Mouse (Mus musculus) midbrain, embryonic 12.5 days (tissue): ENCODE data around the gene Ubr7. TPM values are rescaled to one million over a fixed set of nuclear protein-coding genes. Genes with fewer than 3 reads are reported as not detected.

ENCODE experiments used
- ATAC-seq: fragments of 200-750 bp; cut with Nextera tagmentation; 2 replicates; pipeline ENCODE4 v1.8.0; 2017; ENCODE audit warnings: low read depth, moderate TSS enrichment, moderate library complexity; ENCODE audit not compliant: low FRiP score
- H3K27ac ChIP-seq: fragments of 300-500 bp; sonication (generic); replicated peaks from 2 replicates; pipeline ENCODE4 v1.5.1; 2016; ENCODE audit warnings: mild to moderate bottlenecking
- H3K27me3 ChIP-seq: fragments of 300-500 bp; sonication (generic); 2 replicates; pipeline ENCODE4 v1.6.1; 2016; ENCODE audit warnings: mild to moderate bottlenecking
- H3K36me3 ChIP-seq: fragments of 300-500 bp; sonication (generic); 2 replicates; pipeline ENCODE4 v1.6.1; 2016
- H3K4me1 ChIP-seq: fragments of 300-500 bp; sonication (generic); 2 replicates; pipeline ENCODE4 v1.6.1; 2016
- H3K4me2 ChIP-seq: fragments of 300-500 bp; sonication (generic); replicated peaks from 2 replicates; pipeline ENCODE4 v1.6.1; 2016; ENCODE audit warnings: mild to moderate bottlenecking, moderate library complexity
- H3K4me3 ChIP-seq: fragments of 300-500 bp; sonication (generic); 2 replicates; pipeline ENCODE4 v1.5.1; 2016; ENCODE audit warnings: mild to moderate bottlenecking
- H3K9ac ChIP-seq: fragments of 300-500 bp; sonication (generic); replicated peaks from 2 replicates; pipeline ENCODE4 v1.6.1; 2016; ENCODE audit warnings: mild to moderate bottlenecking, moderate library complexity
- H3K9me3 ChIP-seq: fragments of 300-500 bp; sonication (generic); 2 replicates; pipeline ENCODE4 v1.6.1; 2016; ENCODE audit warnings: mild to moderate bottlenecking
- WGBS: fragments of 180-500 bp; shearing (Covaris S2); methylation state at CpG from one replicate; pipeline ENCODE4 v1.1.7; 2016; 5-methylcytosine and 5-hydroxymethylcytosine counted together
- polyA plus RNA-seq: library from polyadenylated mRNA; unstranded; fragments of >200 nt; fragmentation: Nextera tagmentation; extraction: Ambion mirVana; gene quantifications from 2 replicates; pipeline ENCODE4 v1.2.1, GENCODE M21; 2016

The Ubr7 gene
- 54.1 and 56.0 TPM in 2 replicates for polyA plus RNA-seq

DNA sequence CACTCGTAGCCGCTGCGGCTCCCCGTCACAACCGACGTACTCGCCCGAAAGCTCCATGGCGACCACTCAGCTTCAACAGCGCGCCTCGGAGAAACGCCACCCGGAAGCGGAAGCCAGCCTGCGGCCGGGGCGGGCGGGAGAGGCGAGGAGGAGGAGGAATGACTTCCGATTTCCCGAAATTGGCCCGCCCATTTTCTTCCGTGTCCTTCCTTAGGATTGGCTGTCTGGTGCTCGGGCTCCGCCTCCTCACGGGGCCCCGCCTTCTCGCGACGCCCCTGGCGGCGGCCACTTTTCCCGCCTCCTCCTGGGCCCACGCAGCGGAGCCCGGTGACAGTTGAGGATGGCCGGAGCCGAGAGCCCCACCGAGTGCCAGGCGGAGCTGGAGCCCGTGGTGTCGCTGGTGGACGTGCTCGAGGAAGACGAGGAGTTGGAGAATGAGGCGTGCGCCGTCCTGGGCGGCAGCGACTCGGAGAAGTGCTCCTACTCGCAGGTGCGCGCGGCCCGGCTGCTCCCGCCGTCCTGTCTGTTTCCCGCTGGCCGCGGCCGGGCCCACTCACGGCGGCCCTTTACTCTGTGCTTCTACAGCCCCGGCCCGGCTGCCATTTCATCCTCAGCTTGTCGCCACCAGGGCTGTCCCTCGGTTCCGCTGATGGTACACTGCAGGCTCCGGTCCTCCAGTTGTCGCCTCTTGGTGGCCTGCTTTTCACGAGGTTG lies at the start of gene Ubr7, which contains the start of the genes Gm28051 and Gon7:
TSS of gene Ubr7 (plus strand) at position 279 of the 714 bp plus-strand sequence.
TSS of gene Gm28051 (minus strand) at position 77 of the 714 bp plus-strand sequence.
TSS of gene Gon7 (minus strand) at position 115 of the 714 bp plus-strand sequence.
- H3K9me3 ChIP-seq: no peaks in the 10 kb centered on the region
- peaks cover 24% of the 10 kb centered on the region for H3K4me1 ChIP-seq
- WGBS: under 1% methylated on average over 72 of the region's 73 CpGs
- H3K4me2 ChIP-seq: peak within 1 kb of the TSS; percentile 94
- H3K27ac ChIP-seq: peak within 1 kb of the TSS; percentile 91
- ATAC-seq: peak; percentile 96
- peaks cover 16% of the 10 kb centered on the region for H3K36me3 ChIP-seq
- peak within 1 kb of the TSS; percentile 80 for H3K9ac ChIP-seq
- peak within 1 kb of the TSS; percentile 86 for H3K4me3 ChIP-seq
- H3K27me3 ChIP-seq: no peaks in the 10 kb centered on the region

DNA sequence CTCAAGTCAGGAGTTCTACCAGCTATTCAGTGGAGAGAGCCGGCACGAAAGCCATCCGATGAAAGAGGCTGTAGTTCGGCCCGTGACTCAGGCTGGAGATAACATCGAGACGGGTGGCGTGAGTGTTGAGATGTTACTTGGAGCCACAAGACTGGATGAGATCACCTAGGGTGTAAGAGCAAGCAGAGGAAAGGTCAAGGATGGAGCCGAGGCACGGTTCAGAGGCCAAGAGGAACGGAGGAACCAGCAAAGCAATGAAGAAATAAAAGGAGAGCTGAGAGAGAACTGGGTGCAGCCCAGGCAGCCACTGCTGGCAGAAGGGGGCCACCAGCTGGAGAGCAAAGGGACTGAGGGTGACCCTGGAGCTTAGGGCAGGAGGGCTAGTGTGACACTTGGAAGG lies 49.5 kb upstream of the Ubr7 start:
- Histone ChIP-seq H3K9ac (no peak overlapping the region), H3K4me3 (no peak overlapping the region), H3K9me3 (no peaks in the 10 kb centered on the region), H3K36me3 (no peaks in the 10 kb centered on the region), H3K4me1 (peaks cover 22% of the 10 kb centered on the region), H3K4me2 (no peak overlapping the region), H3K27ac (no peak overlapping the region), H3K27me3 (peaks cover 16% of the 10 kb centered on the region)
- WGBS: 80% methylated on average over 11 of the region's 11 CpGs
- no peak for ATAC-seq

DNA sequence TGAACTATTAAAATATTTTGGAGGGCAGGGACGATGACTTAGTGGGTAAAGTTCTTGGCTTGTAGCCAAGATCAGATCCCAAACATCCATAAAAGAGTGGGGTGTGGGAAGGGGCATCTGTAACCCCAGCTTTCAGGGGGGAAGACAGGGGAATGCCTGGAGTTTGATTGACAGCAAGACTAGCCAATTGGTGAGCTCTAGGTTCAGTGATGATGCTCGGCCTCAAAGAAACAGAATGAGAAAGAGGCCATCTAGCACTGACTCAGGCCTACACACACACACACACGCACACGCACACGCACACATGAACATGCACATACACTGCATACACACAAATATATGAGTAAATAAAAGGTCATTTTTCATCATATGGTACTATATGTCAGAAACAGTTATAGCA lies 47.9 kb upstream of the Ubr7 start:
- no peaks in the 10 kb centered on the region for H3K9me3 ChIP-seq
- no peak overlapping the region for H3K4me3 ChIP-seq
- no peak overlapping the region for H3K4me2 ChIP-seq
- peaks cover 10% of the 10 kb centered on the region for H3K4me1 ChIP-seq
- no peaks in the 10 kb centered on the region for H3K36me3 ChIP-seq
- H3K9ac ChIP-seq: no peak overlapping the region
- H3K27me3 ChIP-seq: peaks cover 16% of the 10 kb centered on the region
- ATAC-seq: no peak
- H3K27ac ChIP-seq: no peak overlapping the region
- WGBS: 88% methylated on average over 5 of the region's 5 CpGs

DNA sequence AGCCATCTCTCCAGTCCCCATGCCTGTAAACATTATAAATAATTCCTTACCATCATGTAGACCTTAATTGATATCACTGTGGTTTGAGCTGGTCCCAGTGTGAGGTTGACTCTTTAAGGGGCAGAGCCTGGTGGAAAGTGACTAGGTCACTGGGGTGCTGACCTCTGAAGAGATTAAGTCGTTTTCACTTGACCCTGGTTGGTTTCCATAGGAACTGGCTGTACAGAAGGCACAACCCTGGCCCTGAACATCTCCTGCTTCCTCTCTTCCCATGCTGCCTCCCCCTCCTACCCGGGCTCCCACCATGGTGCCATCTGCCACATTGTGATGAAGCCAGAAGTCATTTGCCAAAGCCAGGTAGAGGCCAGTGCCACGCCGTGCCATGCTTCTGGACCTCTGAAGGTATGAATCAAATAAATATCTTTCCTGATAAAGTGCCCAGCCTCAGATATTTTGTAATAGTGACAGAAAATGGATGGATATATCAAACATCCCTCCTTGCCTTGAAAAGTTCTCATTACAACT lies 46.9 kb upstream of the Ubr7 start:
- ATAC-seq: no peak
- Histone ChIP-seq H3K4me2 (no peak overlapping the region), H3K27me3 (peaks cover 16% of the 10 kb centered on the region), H3K36me3 (no peaks in the 10 kb centered on the region), H3K4me1 (peaks cover 1% of the 10 kb centered on the region), H3K27ac (no peak overlapping the region), H3K9ac (no peak overlapping the region), H3K9me3 (no peaks in the 10 kb centered on the region), H3K4me3 (no peak overlapping the region)
- WGBS: 41% methylated on average over 4 of the region's 4 CpGs

DNA sequence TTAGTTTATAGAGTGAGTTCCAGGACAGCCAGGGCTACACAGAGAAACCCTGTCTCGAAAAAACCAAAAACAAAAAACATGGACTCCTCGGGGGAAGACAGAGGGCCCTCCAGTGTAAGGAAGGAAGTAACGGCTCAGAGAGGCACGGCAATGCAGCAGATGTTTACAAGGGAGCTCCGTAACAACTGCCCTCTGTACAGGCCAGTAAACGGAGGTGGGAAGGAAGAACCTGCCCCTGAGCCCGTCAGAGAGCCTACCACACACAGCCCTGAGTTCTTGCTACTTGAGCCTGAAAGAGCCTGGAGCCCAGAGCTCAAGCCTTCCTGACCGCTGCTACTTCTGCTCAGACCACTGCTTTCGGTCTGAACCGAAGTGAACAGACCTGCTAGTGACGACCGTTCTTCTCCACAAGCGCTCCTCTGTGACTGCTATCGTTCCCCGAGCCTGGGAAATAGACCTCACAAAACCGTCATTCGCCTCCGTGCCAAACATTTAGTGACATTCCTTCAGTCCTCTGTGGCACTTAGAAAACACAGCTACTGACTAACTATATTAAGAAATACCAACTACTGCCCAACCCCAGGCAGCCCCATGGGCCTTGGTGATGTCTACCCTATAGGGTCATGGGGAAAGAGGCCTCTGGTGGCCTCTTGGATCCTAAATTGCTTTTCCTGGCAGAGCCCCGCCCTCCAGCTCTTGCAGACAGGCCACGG lies 44.5 kb upstream of the Ubr7 start:
- 80% methylated on average over 20 of the region's 20 CpGs for WGBS
- H3K4me1 ChIP-seq: no peaks in the 10 kb centered on the region
- H3K36me3 ChIP-seq: no peaks in the 10 kb centered on the region
- H3K27ac ChIP-seq: no peak overlapping the region
- H3K4me3 ChIP-seq: no peak overlapping the region
- H3K4me2 ChIP-seq: no peak overlapping the region
- no peak overlapping the region for H3K9ac ChIP-seq
- no peaks in the 10 kb centered on the region for H3K9me3 ChIP-seq
- H3K27me3 ChIP-seq: no peaks in the 10 kb centered on the region
- no peak for ATAC-seq

DNA sequence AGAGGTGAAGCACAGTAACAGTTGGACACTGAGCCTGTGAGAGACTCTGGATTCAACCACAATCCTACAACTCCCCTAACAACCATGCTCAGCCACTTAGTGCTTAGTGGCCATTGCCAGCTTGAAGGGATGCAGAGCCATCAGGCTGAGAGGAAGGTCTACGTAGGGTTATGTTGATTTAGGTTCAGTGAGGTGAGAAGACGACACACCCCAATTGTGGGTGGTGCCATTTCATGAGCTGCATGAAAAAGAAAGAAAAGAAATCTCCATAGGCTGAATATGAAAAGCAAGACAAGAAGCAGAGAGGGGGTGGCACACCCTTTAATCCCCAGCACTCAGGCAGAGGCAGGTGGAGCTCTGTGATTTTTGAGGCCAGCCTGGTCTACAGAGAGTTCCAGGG lies 43.7 kb upstream of the Ubr7 start:
- Histone ChIP-seq H3K4me3 (no peak overlapping the region), H3K9me3 (no peaks in the 10 kb centered on the region), H3K9ac (no peak overlapping the region), H3K27me3 (no peaks in the 10 kb centered on the region), H3K36me3 (no peaks in the 10 kb centered on the region), H3K27ac (no peak overlapping the region), H3K4me1 (no peaks in the 10 kb centered on the region), H3K4me2 (no peak overlapping the region)
- ATAC-seq: no peak
- WGBS: 80% methylated on average over 2 of the region's 2 CpGs

DNA sequence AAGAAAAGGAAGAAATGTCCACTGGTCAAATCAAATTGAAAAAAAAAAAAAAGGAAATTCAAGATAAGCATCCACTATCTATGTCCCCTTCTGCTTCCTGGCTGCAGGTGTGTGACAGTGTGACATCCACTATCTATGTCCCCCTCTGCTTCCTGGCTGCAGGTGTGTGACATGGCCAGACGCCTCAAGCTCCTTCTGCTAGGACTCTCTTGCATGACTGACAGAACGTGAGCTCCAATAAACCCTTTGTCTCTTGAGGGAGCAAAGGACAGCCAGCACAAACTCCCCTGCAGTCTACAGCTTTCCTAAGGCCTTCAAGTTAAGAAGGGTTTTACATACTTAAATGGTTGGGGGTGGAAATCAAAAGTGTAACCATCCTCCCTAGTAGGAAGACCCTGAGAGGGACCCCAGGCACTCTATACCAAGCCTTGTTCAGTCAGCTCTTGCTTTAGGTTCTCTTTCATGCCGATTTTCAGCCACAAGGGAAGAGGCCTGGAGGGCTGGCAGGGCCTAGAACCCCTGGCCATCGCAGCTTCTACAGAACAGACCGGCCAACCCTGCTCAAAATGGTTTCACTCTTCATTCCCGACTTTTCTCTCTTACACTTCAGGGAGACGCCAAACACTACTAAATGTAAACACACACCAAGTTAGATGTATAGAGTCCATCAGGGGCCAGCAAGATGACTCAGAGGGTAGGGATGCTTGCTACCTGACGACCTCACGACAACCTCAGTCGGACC lies 42.9 kb upstream of the Ubr7 start:
- Histone ChIP-seq H3K4me2 (no peak overlapping the region), H3K9me3 (no peaks in the 10 kb centered on the region), H3K36me3 (no peaks in the 10 kb centered on the region), H3K9ac (no peak overlapping the region), H3K4me1 (no peaks in the 10 kb centered on the region), H3K4me3 (no peak overlapping the region), H3K27ac (no peak overlapping the region), H3K27me3 (no peaks in the 10 kb centered on the region)
- no peak for ATAC-seq
- whole genome bisulfite sequencing: 83% methylated on average over 10 of the region's 10 CpGs

DNA sequence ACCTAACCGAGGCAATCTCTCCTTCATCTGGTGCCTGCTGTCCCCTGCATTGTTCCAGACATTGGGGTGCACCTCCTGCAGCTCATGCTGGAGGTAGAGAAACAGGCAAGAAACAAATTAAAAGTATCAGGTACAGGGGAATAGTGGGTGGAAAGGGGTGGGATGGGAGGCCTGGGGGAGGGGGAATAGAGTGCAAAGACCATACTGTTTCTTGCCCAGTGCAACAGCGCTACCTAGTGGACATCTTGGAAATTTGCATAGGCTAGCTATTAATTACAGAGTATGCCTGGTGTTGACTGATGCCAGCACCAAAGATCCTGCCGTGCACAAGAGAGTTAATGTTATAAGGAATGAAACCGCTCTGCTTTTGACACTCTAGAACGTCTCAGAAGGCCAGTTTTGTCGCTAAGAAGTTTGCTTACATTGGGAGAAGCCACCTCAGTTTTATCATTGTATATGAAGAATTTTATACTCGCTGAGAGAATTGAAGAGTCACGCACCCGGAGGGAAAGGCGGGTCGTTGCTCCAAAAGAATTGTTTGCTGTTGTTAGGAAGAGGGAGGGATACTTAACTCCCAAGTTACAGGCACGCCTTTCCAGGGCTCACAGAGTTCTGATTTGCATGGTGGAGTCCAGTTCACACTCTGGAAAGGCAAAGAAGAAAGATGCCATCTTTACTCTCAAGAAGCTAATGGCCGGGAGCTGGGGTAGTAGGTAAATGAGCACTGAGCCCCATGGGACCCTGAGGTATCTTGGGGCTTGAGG lies 38.0 kb upstream of the Ubr7 start:
- Histone ChIP-seq H3K9me3 (no peaks in the 10 kb centered on the region), H3K4me1 (peaks cover 7% of the 10 kb centered on the region; the same call in 1 of the 2 replicates), H3K4me2 (peak overlapping the region; percentile 28; the same call in 1 of the 2 replicates), H3K27me3 (no peaks in the 10 kb centered on the region; the same call in 1 of the 2 replicates), H3K27ac (no peak overlapping the region), H3K9ac (no peak overlapping the region), H3K4me3 (no peak overlapping the region), H3K36me3 (no peaks in the 10 kb centered on the region)
- peak; percentile 68 for ATAC-seq
- WGBS: 31% methylated on average over 13 of the region's 13 CpGs

DNA sequence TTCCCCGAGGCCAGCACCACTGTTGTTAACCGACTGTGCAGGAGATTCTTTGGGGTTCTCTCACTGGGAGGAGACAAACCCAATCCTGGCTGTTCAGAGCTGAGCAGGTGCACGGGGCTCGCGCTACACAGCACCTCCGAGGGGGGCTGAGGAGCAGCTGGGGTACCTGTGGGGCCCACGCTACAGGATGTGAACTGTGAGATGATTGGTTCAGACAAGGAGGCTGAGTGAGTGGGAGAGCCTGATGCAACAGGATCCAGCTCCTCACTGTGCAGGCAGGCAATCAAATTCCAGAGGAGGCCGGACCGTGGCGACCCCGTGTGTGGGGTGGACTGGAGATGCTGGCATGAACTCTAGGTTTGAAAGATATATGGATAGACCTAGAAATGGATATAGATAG lies 35.3 kb upstream of the Ubr7 start:
- no peaks in the 10 kb centered on the region for H3K36me3 ChIP-seq
- no peak overlapping the region for H3K9ac ChIP-seq
- no peak; the same call in 1 of the 2 replicates for ATAC-seq
- no peak overlapping the region for H3K4me2 ChIP-seq
- H3K27me3 ChIP-seq: no peaks in the 10 kb centered on the region; the same call in 1 of the 2 replicates
- H3K4me3 ChIP-seq: no peak overlapping the region
- WGBS: 61% methylated on average over 11 of the region's 11 CpGs
- H3K9me3 ChIP-seq: no peaks in the 10 kb centered on the region
- peaks cover 7% of the 10 kb centered on the region; the same call in 1 of the 2 replicates for H3K4me1 ChIP-seq
- H3K27ac ChIP-seq: no peak overlapping the region

DNA sequence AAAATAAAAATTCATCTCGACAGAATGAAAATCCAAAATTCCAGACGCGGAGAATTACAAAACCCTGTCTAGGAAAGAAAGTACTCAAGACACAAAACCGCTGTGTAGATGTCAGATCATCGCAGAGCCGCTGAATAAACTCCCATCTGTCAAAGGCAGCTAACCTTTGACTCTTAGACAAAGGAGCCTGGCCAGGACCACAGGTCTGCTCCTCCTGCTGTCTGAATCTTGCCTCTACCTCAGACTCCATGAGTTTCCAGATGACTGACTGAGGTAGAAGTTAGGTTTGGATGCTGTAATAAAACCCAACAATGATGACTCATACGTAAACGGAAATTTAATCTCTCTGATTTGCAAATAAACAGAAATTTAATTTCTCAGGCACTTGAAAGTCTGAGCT lies 34.8 kb upstream of the Ubr7 start:
- Histone ChIP-seq H3K4me1 (peaks cover 7% of the 10 kb centered on the region; the same call in 1 of the 2 replicates), H3K9ac (no peak overlapping the region), H3K4me2 (no peak overlapping the region), H3K27me3 (no peaks in the 10 kb centered on the region; the same call in 1 of the 2 replicates), H3K9me3 (no peaks in the 10 kb centered on the region), H3K27ac (no peak overlapping the region), H3K4me3 (no peak overlapping the region), H3K36me3 (no peaks in the 10 kb centered on the region)
- 63% methylated on average over 8 of the region's 8 CpGs for WGBS
- ATAC-seq: no peak

DNA sequence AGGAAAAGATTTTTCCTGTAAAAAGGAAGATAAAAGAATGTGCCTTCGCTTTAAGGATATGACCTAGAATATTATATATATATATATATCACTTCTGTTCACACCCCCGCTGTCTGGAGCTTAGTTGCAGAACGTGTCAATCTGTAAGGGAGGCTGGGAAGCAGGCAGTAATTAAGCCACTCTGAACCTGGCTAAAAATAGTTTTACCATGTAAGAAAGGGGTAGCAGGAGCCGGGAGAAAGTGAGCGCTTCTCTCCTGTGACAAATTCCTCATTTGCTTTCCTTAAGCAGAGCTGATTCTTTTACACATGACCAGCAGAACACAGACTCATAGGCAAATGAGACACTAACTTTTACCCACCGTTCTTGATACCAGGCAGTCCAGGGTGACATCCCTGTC lies 33.9 kb upstream of the Ubr7 start:
- 86% methylated on average over 6 of the region's 6 CpGs for WGBS
- Histone ChIP-seq H3K4me3 (no peak overlapping the region), H3K4me2 (no peak overlapping the region), H3K9ac (no peak overlapping the region), H3K36me3 (no peaks in the 10 kb centered on the region), H3K27me3 (no peaks in the 10 kb centered on the region; the same call in 1 of the 2 replicates), H3K9me3 (no peaks in the 10 kb centered on the region), H3K27ac (no peak overlapping the region), H3K4me1 (peaks cover 7% of the 10 kb centered on the region; the same call in 1 of the 2 replicates)
- ATAC-seq: no peak
